Mouse (Mus musculus) neural tube, embryonic 12.5 days (tissue): ENCODE data around the gene Pitpnc1. TPM values are rescaled to one million over a fixed set of nuclear protein-coding genes. Genes with fewer than 3 reads are reported as not detected.

Source experiments
- ATAC-seq: fragments of 200-750 bp; cut with Nextera tagmentation; 2 replicates; pipeline ENCODE4 v1.8.0; 2017; ENCODE audit warnings: low read depth, mild to moderate bottlenecking, moderate TSS enrichment, moderate library complexity; ENCODE audit not compliant: low FRiP score
- H3K27ac ChIP-seq: fragments of 300-500 bp; sonication (generic); 2 replicates; pipeline ENCODE4 v1.5.1; 2016
- H3K27me3 ChIP-seq: fragments of 300-500 bp; sonication (generic); replicated peaks from 2 replicates; pipeline ENCODE4 v1.6.1; 2016; ENCODE audit warnings: mild to moderate bottlenecking
- H3K36me3 ChIP-seq: fragments of 300-500 bp; sonication (generic); 2 replicates; pipeline ENCODE4 v1.6.1; 2016; ENCODE audit warnings: mild to moderate bottlenecking
- H3K4me1 ChIP-seq: fragments of 300-500 bp; sonication (generic); 2 replicates; pipeline ENCODE4 v1.6.1; 2016
- H3K4me2 ChIP-seq: fragments of 300-500 bp; sonication (generic); replicated peaks from 2 replicates; pipeline ENCODE4 v1.6.1; 2016; ENCODE audit warnings: mild to moderate bottlenecking
- H3K4me3 ChIP-seq: fragments of 300-500 bp; sonication (generic); 2 replicates; pipeline ENCODE4 v1.5.1; 2016
- H3K9ac ChIP-seq: fragments of 300-500 bp; sonication (generic); 2 replicates; pipeline ENCODE4 v1.6.1; 2016; ENCODE audit warnings: mild to moderate bottlenecking
- H3K9me3 ChIP-seq: fragments of 300-500 bp; sonication (generic); 2 replicates; pipeline ENCODE4 v1.6.1; 2016; ENCODE audit warnings: mild to moderate bottlenecking
- WGBS: fragments of 180-500 bp; shearing (Covaris S2); methylation state at CpG from one replicate; pipeline ENCODE4 v1.1.7; 2016; 5-methylcytosine and 5-hydroxymethylcytosine counted together
- polyA plus RNA-seq: library from polyadenylated mRNA; unstranded; fragments of >200 nt; fragmentation: Nextera tagmentation; extraction: Ambion mirVana; gene quantifications from 2 replicates; pipeline ENCODE4 v1.2.1, GENCODE M21; 2016

Pitpnc1 gene
- polyA plus RNA-seq, 1 experiment from 2014 or later: 32.5 TPM

DNA sequence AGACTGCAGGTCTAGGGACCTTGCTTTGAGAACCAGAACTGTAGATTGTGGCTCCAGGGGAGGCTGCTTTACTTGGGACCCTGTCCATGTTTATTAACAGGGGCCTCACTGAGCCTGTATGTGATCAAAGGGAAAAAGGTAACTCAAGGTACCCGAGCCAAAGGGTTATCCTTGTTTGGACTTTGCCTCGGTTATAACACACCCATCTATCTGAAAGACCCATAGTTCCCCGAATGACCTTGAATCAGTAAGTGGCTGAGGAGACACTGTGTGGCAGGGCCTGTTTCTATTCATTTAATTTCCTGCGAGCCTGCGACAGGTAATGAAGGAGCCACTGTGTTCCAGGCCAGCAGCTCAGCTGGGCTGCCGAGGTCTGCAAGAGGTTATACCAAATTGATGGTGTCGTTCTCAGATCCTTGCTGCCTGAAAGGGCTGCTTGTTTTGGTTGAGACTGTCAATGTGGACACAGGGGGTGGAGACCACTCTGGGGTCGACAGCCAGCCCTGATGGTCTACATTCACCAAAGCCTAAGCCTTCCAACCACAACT lies 246.8 kb downstream of the Pitpnc1 start:
- ATAC-seq: no peak

DNA sequence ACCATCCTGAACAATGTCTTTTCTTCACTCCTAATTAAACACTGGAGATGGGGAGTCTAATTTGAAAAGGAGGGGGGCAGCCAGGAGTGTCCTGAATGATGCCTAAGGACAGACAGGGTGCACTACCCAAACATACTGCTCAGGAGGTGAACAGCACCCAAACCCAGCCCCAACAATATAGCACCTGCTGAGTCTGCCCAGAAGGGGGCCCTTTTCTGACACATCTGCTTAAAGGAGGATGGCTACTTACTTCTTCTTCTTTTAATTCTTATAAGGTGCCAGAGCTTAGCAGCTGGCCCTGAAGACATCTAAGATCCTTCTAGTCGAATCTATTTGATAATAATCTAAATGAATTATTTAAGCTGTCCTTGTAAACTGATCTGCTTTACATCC lies 247.3 kb downstream of the Pitpnc1 start:
- H3K27ac ChIP-seq: no peak overlapping the region
- H3K27me3 ChIP-seq: no peaks in the 10 kb centered on the region
- no peak overlapping the region for H3K4me2 ChIP-seq
- H3K9me3 ChIP-seq: no peaks in the 10 kb centered on the region
- H3K9ac ChIP-seq: no peak overlapping the region
- WGBS: 75% methylated on average over 1 of the region's 1 CpGs
- no peak for ATAC-seq
- H3K4me3 ChIP-seq: no peak overlapping the region
- peaks cover 5% of the 10 kb centered on the region; the same call in 1 of the 2 replicates for H3K4me1 ChIP-seq
- peaks cover 4% of the 10 kb centered on the region; the same call in 1 of the 2 replicates for H3K36me3 ChIP-seq

More for the DNA sequence above, 246.8 kb downstream of the Pitpnc1 start:
- H3K27me3 ChIP-seq: no peaks in the 10 kb centered on the region
- H3K27ac ChIP-seq: no peak overlapping the region
- 73% methylated on average over 8 of the region's 8 CpGs for WGBS
- 0 out of 2 replicates have a peak, but pooled peaks cover 6% of the 10 kb centered on the region for H3K9me3 ChIP-seq
- peaks cover 5% of the 10 kb centered on the region; the same call in 1 of the 2 replicates for H3K4me1 ChIP-seq
- H3K4me3 ChIP-seq: no peak overlapping the region
- H3K9ac ChIP-seq: no peak overlapping the region
- H3K36me3 ChIP-seq: peaks cover 9% of the 10 kb centered on the region; the same call in 1 of the 2 replicates
- H3K4me2 ChIP-seq: no peak overlapping the region

DNA sequence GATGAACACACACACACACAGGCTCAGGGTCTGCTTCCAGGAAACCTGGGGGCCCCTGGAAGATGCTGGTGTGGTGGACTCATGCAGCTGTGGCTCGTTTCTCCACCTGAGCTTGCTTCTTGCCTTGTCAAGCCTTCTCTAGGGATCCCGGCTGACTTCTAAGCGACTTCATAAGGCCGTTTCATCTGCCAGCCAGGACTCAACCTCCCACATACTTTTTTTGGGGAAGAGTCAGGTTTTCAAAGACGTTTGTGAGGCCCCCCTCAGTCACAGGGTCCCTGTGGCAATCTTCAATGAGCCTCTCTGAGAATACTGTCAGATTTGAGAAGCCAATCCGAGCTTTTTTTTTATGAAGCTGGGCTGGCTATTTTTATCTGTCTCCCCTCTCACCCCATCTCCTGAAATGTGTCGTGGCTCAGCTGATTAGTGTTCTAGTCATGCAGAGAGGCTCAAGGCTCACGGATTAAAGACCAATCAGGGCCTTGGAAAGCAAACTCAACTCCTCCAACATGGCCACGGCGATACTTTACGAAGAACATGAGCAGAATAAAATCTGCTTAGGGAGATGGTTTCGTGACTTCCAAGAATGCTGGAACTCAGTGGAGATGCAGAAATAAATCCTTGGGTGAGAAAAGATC lies 247.8 kb downstream of the Pitpnc1 start:
- ATAC-seq: no peak
- Histone ChIP-seq H3K4me1 (peaks cover 5% of the 10 kb centered on the region; the same call in 1 of the 2 replicates), H3K4me2 (no peak overlapping the region), H3K27me3 (no peaks in the 10 kb centered on the region), H3K36me3 (no peaks in the 10 kb centered on the region), H3K27ac (no peak overlapping the region), H3K9me3 (no peaks in the 10 kb centered on the region), H3K4me3 (no peak overlapping the region), H3K9ac (no peak overlapping the region)
- 73% methylated on average over 12 of the region's 12 CpGs for WGBS

- ATAC-seq: no peak
- H3K4me1 ChIP-seq: no peaks in the 10 kb centered on the region
- no peaks in the 10 kb centered on the region for H3K27me3 ChIP-seq
- no peak overlapping the region for H3K4me3 ChIP-seq
- peaks cover 12% of the 10 kb centered on the region; the same call in 1 of the 2 replicates for H3K36me3 ChIP-seq
- no peaks in the 10 kb centered on the region for H3K9me3 ChIP-seq
- H3K9ac ChIP-seq: no peak overlapping the region
- H3K4me2 ChIP-seq: no peak overlapping the region
- WGBS: 92% methylated on average over 9 of the region's 9 CpGs
- H3K27ac ChIP-seq: no peak overlapping the region
Observed at GRCm38 (mm10) chr11:107215111-107215510, 255.4 kb downstream of the Pitpnc1 start.

DNA sequence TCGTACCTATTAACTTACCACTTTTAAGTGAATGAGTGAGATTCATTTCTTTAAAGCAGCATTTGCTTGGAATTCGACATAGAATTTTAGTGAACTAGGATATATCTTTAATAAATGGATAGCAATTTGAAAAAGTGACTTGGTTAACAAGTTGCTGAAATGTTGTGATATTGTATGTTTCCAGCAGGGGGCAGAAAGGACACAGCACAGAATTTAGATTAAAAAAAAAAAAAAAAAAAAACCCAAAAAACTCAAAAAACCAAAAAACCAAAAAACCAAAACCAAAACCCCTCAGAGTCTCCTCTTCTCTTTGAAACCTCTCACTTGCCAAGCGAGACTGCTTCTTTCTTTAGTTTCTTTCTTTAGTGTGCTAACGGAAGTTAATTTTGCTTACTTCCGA lies 256.8 kb downstream of the Pitpnc1 start:
- H3K27me3 ChIP-seq: no peaks in the 10 kb centered on the region
- H3K4me2 ChIP-seq: no peak overlapping the region
- peaks cover 12% of the 10 kb centered on the region; the same call in 1 of the 2 replicates for H3K36me3 ChIP-seq
- 83% methylated on average over 5 of the region's 5 CpGs for WGBS
- H3K27ac ChIP-seq: no peak overlapping the region
- no peaks in the 10 kb centered on the region for H3K9me3 ChIP-seq
- no peak for ATAC-seq
- no peak overlapping the region for H3K9ac ChIP-seq
- H3K4me3 ChIP-seq: no peak overlapping the region
- no peaks in the 10 kb centered on the region for H3K4me1 ChIP-seq

GRCm38 (mm10) chr11:107209818-107210217 lies 260.7 kb downstream of the Pitpnc1 start:
- H3K9me3 ChIP-seq: no peaks in the 10 kb centered on the region
- no peak overlapping the region for H3K4me2 ChIP-seq
- H3K27me3 ChIP-seq: no peaks in the 10 kb centered on the region
- 83% methylated on average over 13 of the region's 13 CpGs for WGBS
- no peaks in the 10 kb centered on the region for H3K4me1 ChIP-seq
- H3K27ac ChIP-seq: no peak overlapping the region
- H3K4me3 ChIP-seq: no peak overlapping the region
- H3K9ac ChIP-seq: no peak overlapping the region
- ATAC-seq: no peak
- H3K36me3 ChIP-seq: no peaks in the 10 kb centered on the region; the same call in 1 of the 2 replicates

DNA sequence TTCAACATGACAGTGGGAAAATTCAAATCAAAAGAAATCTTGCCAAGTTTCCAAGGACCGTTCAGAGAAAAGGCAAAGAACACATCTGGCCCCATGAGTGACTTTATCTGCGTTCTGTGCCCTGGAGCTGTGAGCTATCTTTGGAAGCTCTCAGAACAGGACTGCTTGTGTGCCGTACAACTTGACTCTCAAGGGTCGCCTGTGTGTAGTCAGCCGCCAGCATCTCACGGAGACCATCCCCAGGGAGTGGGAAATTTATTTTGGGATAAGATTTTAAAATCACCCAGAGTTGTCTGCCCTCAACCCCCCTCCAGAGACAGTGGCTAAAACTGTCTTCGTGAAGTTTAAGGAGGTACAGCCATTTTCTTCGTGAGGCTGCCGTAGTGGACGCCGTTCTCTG lies 268.7 kb downstream of the Pitpnc1 start:
- no peak for ATAC-seq
- no peak overlapping the region for H3K27ac ChIP-seq

GRCm38 (mm10) chr11:107199281-107199680 lies 271.2 kb downstream of the Pitpnc1 start:
- H3K4me2 ChIP-seq: no peak overlapping the region
- no peaks in the 10 kb centered on the region for H3K27me3 ChIP-seq
- no peak overlapping the region for H3K9ac ChIP-seq
- no peaks in the 10 kb centered on the region for H3K36me3 ChIP-seq
- H3K9me3 ChIP-seq: no peaks in the 10 kb centered on the region
- ATAC-seq: no peak
- H3K4me3 ChIP-seq: no peak overlapping the region
- 76% methylated on average over 5 of the region's 5 CpGs for WGBS
- no peak overlapping the region for H3K27ac ChIP-seq
- H3K4me1 ChIP-seq: no peaks in the 10 kb centered on the region

More for the DNA sequence above, 268.7 kb downstream of the Pitpnc1 start:
- Histone ChIP-seq H3K9me3 (no peaks in the 10 kb centered on the region), H3K4me2 (no peak overlapping the region), H3K4me1 (no peaks in the 10 kb centered on the region), H3K27me3 (no peaks in the 10 kb centered on the region), H3K36me3 (no peaks in the 10 kb centered on the region), H3K4me3 (no peak overlapping the region), H3K9ac (no peak overlapping the region)
- WGBS: 89% methylated on average over 11 of the region's 11 CpGs

GRCm38 (mm10) chr11:107195334-107195733 lies 275.2 kb downstream of the Pitpnc1 start:
- no peak overlapping the region for H3K4me2 ChIP-seq
- no peak overlapping the region for H3K4me3 ChIP-seq
- H3K9me3 ChIP-seq: no peaks in the 10 kb centered on the region
- H3K4me1 ChIP-seq: no peaks in the 10 kb centered on the region
- H3K36me3 ChIP-seq: no peaks in the 10 kb centered on the region
- no peak for ATAC-seq
- no peak overlapping the region for H3K27ac ChIP-seq
- 69% methylated on average over 2 of the region's 2 CpGs for WGBS
- no peaks in the 10 kb centered on the region for H3K27me3 ChIP-seq
- no peak overlapping the region for H3K9ac ChIP-seq

GRCm38 (mm10) chr11:107190376-107190775 lies 280.1 kb downstream of the Pitpnc1 start:
- no peak for ATAC-seq
- Histone ChIP-seq H3K36me3 (peaks cover 8% of the 10 kb centered on the region), H3K4me2 (no peak overlapping the region), H3K4me1 (peaks cover 6% of the 10 kb centered on the region), H3K9ac (no peak overlapping the region), H3K27me3 (no peaks in the 10 kb centered on the region), H3K27ac (no peak overlapping the region), H3K4me3 (no peak overlapping the region), H3K9me3 (no peaks in the 10 kb centered on the region)
- 79% methylated on average over 2 of the region's 2 CpGs for WGBS

- Histone ChIP-seq H3K9ac (peak within 1 kb of the TSS; percentile 90), H3K4me3 (peak within 1 kb of the TSS; percentile 83), H3K4me1 (peaks cover 6% of the 10 kb centered on the region), H3K9me3 (no peaks in the 10 kb centered on the region), H3K27ac (peak within 1 kb of the TSS; percentile 64), H3K27me3 (no peaks in the 10 kb centered on the region), H3K4me2 (peak within 1 kb of the TSS; percentile 90), H3K36me3 (peaks cover 23% of the 10 kb centered on the region)
- peak; percentile 93 for ATAC-seq
- WGBS: under 1% methylated on average over 62 of the region's 62 CpGs
Observed at GRCm38 (mm10) chr11:107188565-107189552, 281.6 kb downstream of the Pitpnc1 start, which contains the start of gene Nol11. TSS of gene Nol11 (minus strand) at chr11:107189381.

- Histone ChIP-seq H3K36me3 (peaks cover 68% of the 10 kb centered on the region), H3K9ac (no peak overlapping the region), H3K27me3 (no peaks in the 10 kb centered on the region), H3K27ac (no peak overlapping the region), H3K9me3 (no peaks in the 10 kb centered on the region), H3K4me1 (peaks cover 6% of the 10 kb centered on the region), H3K4me3 (no peak overlapping the region), H3K4me2 (no peak overlapping the region)
- ATAC-seq: no peak
- 89% methylated on average over 8 of the region's 8 CpGs for WGBS
Observed at GRCm38 (mm10) chr11:107183777-107184176, 286.7 kb downstream of the Pitpnc1 start.
